Mouse (Mus musculus) gastrocnemius, postnatal 25 days (tissue): ENCODE data around the gene Cdon. TPM values are rescaled to one million over a fixed set of nuclear protein-coding genes. Genes with fewer than 3 reads are reported as not detected.

ENCODE experiments used
- DNase-seq: peaks from one replicate; pipeline ENCODE4 v3.0.0; 2022
- total RNA-seq, 2 experiments: library from RNA; stranded (reverse); gene quantifications; 1 replicate in 1 of 2; 2 replicates in 1 of 2; pipeline ENCODE4 v1.2.3; 2021

Gene Cdon
- total RNA-seq, 2 experiments from 2014 or later: 13.5 to 16.7 TPM

DNA sequence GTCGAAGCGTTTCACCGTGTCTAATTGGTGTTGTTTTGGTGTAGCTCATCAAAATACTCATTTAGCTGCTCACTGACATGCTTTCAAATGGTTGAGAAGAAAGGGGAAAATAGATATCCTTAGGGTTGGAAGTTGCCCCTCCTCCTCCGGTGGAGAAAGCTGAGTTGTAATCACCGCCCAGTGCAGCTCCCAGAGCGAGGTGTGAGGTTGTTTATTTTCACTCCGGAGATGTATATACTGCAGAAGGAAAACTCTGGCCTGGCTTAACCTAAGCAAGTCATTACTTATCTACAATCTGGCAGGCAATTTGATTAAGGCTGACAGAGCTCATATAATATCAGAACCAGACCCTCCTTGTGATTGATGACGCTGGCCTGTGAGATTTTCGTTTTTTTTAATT, 14.6 kb downstream of the Cdon start:
- DNase-seq: no peak

DNA sequence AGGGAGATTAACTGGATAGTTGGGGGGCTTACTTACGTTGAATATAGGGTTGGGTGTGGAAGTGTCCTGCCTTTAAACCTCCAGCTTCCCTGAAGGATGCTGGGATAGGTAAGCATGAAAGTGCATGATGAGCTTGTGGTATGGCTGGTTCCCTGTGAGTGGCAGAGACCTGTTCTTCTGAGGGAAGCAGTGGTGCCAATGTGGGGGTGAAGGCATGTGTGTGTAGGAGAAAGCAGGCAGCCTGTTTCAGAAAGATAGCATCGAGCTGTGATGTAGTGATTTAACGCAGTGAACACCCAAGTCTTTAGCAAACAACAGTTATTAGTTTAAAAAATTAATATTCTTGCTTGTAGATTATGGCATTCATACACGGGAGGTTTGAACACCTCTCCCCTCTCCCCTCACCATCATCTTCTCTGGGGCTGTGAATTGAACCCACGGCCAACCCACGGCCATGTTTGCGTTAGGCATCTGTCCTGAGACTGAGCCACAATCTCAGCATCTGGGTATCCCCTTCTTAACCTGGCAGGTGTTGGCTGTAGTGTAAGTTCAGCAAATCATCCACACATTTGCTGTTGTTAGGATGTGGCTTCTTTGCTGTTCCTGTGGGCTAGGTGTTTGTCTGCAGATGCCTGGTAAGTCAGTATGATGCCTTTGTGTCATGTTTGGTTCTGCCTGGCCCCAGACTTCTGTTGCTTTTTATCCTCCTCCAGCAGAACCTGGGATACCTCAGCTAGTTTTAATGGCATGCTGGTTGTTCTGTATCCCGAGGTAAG, 17.5 kb downstream of the Cdon start:
- DNase-seq: no peak

DNA sequence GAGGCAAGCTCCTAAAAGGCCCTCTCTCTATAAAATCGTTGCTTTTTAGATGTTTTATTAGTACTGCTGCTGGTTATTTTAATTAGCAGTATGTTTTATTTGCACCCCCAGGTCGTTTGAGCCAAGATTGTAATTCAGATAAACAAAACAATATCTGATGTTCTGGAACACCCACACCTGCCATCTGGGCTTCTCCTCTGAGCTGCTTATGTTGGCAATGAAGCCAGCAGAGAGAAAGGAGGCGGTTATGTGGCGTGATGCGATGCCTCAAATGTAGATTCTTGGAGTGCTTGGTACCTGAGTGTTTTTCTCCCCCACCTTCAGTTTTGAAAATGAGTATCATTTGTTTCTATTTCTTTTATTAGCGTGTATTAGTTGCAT, 18.1 kb downstream of the Cdon start:
- no peak for DNase-seq

GRCm38 (mm10) chr9:35439754-35440153, 18.8 kb downstream of the Cdon start:
- no peak for DNase-seq

GRCm38 (mm10) chr9:35442476-35442875, 21.5 kb downstream of the Cdon start:
- no peak for DNase-seq

- no peak for DNase-seq
Measured at GRCm38 (mm10) chr9:35443618-35444511, 22.9 kb downstream of the Cdon start.

DNA sequence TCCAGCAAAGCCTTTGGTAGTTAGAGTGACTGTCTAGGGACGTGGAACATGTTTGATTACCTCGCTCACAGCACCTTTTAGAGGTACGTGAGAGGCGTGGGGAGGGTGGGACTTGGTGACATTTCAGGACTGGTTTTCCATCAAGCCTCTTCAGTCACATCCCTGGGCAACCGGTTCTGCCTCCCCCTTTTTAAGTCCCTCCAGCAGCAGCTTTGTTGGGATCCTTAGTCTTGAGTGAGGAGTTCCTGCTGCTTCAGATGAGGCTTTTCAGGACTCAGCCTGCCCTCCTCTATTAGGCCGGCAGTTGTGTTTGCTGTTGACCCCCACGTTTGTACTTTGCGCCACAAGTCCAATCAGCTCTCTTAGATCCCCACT, 23.6 kb downstream of the Cdon start:
- no peak for DNase-seq

- DNase-seq: no peak
Measured at GRCm38 (mm10) chr9:35446916-35447315, 26.0 kb downstream of the Cdon start.

- DNase-seq: no peak
Measured at GRCm38 (mm10) chr9:35453311-35453710, 32.4 kb downstream of the Cdon start.

DNA sequence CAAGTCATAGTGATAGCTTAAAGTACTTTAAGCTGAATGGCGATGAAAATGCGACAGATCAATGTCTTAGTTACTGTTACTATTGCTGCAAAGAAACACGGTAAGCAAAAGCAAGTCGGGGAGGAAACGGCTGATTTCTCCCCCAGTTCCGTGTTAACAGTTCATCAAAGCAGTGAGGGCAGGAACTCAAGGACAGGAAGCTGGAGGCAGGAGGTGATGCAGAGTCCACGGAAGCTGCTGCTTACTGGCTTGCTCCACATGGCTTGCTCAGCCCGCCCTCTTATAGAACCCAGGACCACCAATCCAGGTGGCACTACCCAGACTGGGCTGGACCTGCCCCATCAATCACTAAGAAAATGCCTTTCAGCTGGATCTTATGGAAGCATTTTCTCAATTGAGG, 38.7 kb downstream of the Cdon start:
- no peak for DNase-seq

DNA sequence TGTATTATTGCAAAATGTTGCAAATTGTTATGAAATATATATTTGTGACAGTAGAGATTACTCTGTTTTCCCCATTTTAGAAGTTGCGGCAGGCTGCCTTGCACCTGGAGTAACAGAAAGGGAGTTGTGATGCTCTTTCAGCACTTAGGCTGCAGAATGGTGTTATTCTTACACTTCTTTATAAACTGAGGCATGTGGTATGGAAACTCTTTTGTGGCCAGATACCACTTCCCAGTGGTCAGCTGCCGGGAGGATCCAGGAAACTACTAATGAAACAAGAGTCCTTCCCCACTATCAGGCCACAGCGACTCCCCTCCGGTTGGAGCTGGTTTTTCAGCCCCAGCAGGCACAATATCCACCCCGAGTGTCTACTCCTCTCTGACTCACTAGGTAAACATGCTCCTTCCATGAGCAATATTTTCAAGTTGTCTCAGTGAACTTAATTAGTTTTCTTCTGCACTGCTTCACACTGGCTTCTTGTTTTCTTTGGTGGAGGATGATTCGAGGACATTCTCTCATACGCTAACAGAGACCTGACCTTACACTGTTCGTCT, 46.4 kb downstream of the Cdon start:
- no peak for DNase-seq

DNA sequence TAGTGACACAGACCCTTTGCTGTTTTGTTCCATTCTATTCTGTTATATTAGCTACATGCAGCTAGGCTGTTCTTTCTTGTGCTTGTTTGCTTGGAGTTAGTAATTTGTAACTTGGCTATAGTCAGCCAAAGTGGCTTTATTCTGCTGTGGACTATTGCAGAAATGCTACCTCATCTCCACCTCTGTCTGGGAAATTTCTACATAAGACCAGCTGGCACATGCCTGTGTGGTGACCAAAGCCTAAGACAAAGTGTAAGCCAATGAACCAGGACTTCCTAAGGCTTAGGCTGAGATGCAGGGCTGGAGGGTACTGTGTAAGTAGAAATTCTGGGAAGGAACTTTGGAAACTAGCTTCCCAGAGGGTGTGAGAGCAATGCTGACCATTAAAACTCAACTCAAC, 48.0 kb downstream of the Cdon start:
- no peak for DNase-seq

GRCm38 (mm10) chr9:35474104-35474724, 53.3 kb downstream of the Cdon start:
- no peak for DNase-seq

DNA sequence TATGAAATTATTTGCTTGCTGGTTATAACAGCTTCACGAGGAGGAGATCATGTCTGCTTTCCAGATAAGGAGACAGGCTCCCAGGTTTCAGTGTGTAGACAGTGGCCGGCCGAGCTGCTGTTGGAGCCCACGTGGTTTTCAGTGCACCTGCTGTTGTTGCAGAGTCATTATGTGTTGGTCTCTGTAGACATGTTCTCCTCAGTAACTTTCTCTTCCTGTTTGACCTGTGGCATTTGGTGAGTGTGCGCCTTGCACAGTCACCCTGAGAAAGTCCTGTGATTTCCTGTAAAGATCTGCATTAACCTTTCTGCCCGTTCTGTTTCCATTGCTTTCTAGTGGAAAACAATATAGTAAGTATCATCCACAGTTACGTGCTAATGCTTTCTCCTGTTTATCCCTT, 54.5 kb downstream of the Cdon start:
- DNase-seq: no peak

GRCm38 (mm10) chr9:35479456-35479855, 58.5 kb downstream of the Cdon start:
- no peak for DNase-seq

- DNase-seq: no peak
Measured at GRCm38 (mm10) chr9:35482014-35482898, 61.3 kb downstream of the Cdon start.

- no peak for DNase-seq
Measured at GRCm38 (mm10) chr9:35483949-35484348, 63.0 kb downstream of the Cdon start.

DNA sequence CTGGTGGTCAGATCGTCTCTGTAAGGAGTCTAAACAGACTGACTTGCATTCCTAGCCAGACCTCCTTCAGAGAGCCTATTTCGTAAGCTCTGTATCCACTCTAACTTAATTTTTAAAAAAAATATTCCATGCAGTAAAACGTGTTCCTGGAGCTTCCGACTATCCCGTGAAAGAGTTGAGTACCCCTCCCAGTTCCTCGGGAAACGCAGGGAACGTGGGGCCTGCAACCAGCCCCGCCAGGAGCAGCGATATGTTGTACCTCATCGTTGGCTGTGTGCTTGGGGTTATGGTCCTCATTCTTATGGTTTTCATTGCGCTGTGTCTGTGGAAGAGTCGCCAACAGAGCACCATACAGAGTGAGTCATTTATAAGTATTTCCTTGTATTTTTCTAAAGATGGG, 65.7 kb downstream of the Cdon start:
- no peak for DNase-seq

DNA sequence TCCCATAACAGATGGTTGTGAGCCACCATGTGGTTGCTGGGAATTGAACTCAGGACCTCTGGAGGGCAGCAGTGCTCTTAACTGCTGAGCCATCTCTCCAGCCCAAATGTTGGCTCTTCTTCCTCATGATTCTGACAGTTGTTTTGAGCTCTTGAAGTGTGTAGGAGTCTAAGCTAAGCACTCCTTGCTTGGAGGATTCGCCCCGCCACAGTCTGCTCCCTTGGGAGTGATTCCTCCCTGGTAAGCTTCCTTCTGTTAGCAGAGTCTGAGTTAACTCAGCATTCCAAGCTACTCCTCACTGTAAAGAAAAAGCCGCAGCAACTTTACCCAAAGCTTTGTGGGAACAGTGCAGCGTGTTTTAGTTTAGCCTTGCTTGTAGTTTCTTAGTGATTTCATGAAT, 67.6 kb downstream of the Cdon start:
- no peak for DNase-seq

- DNase-seq: no peak
Measured at GRCm38 (mm10) chr9:35491109-35491866, 70.4 kb downstream of the Cdon start.
